Mouse (Mus musculus) large intestine, adult 2 months (tissue): ENCODE results near the gene Rptn. TPM values are rescaled to one million over a fixed set of nuclear protein-coding genes. Genes with fewer than 3 reads are reported as not detected.

Source experiments
- DNase-seq: peaks from one replicate; pipeline ENCODE4 v3.0.0-alpha.2; 2012; ENCODE audit warnings: low read depth, low spot score
- WGBS: fragments of 180-500 bp; shearing (Covaris S2); methylation state at CpG from one replicate; pipeline ENCODE4 v1.1.7; 2018; 5-methylcytosine and 5-hydroxymethylcytosine counted together
- polyA plus RNA-seq: library from polyadenylated mRNA; depleted of rRNA; stranded (reverse); fragments of >200 nt; gene quantifications from 2 replicates; pipeline ENCODE4 v1.2.3, GENCODE M21; 2012; rRNA removed

Gene Rptn
- polyA plus RNA-seq, 1 experiment = 0.04 TPM

GRCm38 (mm10) chr3:93447138-93447841 lies 53.8 kb downstream of the Rptn start:
- under 1% methylated on average over 59 of the region's 59 CpGs for WGBS
- peak; percentile 45 for DNase-seq

Other genes with a start within 250 kb of the Rptn start
- gene Crnn, start 248.9 kb upstream of the Rptn start, polyA plus RNA-seq = not detected in 2 replicates
- not detected in 2 replicates for gene Flg2, start 196.4 kb upstream of the Rptn start, polyA plus RNA-seq
- gene Flg, start 120.2 kb upstream of the Rptn start, polyA plus RNA-seq = 0.05 TPM in 1 of 2 replicates, not detected in the other
- gene Hrnr, start 74.0 kb upstream of the Rptn start, polyA plus RNA-seq = not detected in 2 replicates
- 0.05 TPM in 2 replicates for gene Tchh, start 48.6 kb downstream of the Rptn start, polyA plus RNA-seq
- gene Tchhl1, start 75.1 kb downstream of the Rptn start, polyA plus RNA-seq = not detected in 2 replicates
- gene S100a11, start 126.8 kb downstream of the Rptn start, polyA plus RNA-seq = 187 and 233 TPM in 2 replicates
- gene S100a10, start 161.4 kb downstream of the Rptn start, polyA plus RNA-seq = 437 and 499 TPM in 2 replicates